Mouse (Mus musculus) activated CD4-positive, CD25-positive, alpha-beta regulatory T cell, adult 4 months (primary cell): ENCODE measurements around the gene Olfr1047. TPM values are rescaled to one million over a fixed set of nuclear protein-coding genes. Genes with fewer than 3 reads are reported as not detected.
"Not testable (repeated sequence)": the region's sequence is repeated elsewhere in the genome, so short reads cannot be mapped to it uniquely, and the experiment has no call there.

Experiments
- ATAC-seq: one replicate; pipeline ENCODE4 v1.8.0; 2017
- polyA plus RNA-seq, 2 experiments: library from polyadenylated mRNA; unstranded; fragments of 100-300 nt; shearing (Covaris generic); gene quantifications; one replicate each; pipeline ENCODE4 v1.2.1; 2017

Olfr1047 gene
- polyA plus RNA-seq, result not detected

GRCm38 (mm10) chr2:86231301-86231700 is at the start of gene Olfr1047:
Olfr1047 (minus strand) TSS chr2:86231401.
- ATAC-seq, result no peak

DNA sequence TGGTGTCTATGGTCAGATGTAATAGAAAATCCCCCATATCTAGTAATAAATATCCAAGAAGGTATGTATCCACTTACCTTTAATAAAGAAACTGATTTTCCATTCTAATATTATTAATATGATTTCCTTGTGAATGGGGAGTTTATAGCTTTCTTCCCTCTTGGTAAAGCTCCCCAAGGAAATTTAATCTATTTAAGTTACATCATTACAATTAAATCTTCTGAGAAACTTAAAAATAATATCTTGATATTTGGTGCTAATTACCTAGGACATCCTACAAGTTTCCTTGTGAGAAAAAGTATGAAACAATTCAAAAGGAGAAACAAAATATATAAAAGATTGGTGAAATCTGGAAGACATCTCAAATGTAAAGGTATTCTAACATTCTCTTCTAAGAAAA is 47.8 kb upstream of the Olfr1047 start, which contains the start of gene Olfr1051:
Gene Olfr1051 (minus strand): TSS at position 101 of the 400 bp plus-strand sequence.
- ATAC-seq, result not testable (repeated sequence)

DNA sequence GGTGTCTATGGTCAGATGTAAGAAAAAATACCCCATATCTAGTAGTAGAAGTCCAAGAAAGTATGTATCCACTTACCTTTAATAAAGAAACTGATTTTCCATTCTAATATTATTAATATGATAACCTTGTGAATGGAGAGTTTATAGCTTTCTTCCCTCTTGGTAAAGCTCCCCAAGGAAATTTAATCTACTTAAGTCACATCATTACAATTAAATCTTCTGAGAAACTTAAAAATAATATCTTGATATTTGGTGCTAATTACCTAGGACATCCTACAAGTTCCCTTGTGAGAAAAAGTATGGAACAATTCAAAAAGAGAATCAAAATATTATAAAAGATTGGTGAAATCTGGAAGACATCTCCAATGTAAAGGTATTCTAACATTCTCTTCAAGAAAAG is 27.0 kb upstream of the Olfr1047 start, which contains the start of gene Olfr1049:
Gene Olfr1049 (minus strand): TSS at position 101 of the 400 bp plus-strand sequence.
- ATAC-seq, result not testable (repeated sequence)

DNA sequence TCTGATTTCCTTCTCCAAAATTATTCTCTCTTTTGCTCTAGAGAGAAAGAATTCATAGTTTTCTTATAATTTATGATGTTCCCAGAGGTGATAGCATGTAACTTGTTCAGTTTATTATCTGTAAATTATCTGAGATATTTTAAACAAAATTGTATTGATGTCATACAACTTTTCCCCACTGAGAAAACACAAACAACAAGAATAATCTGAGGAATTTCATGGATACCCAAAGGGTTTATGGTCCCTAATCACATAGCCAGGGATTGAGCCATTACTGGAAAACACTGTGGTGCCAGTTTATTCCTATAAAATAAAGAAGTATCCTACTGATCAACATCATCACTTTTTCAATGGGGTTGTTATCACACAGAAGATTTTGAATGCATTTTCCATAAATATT is 9.0 kb upstream of the Olfr1047 start, which contains the start of gene Olfr1048:
Gene Olfr1048 (minus strand): TSS at position 101 of the 400 bp plus-strand sequence.
- no peak for ATAC-seq

GRCm38 (mm10) chr2:86219214-86219613 is 12.0 kb downstream of the Olfr1047 start, which contains the start of gene Olfr1046:
Olfr1046 (minus strand) TSS chr2:86219314.
- ATAC-seq, result no peak

GRCm38 (mm10) chr2:86202909-86203308 is 28.3 kb downstream of the Olfr1047 start, which contains the start of gene Olfr1045:
Olfr1045 (minus strand) TSS chr2:86203009.
- ATAC-seq, result no peak

DNA sequence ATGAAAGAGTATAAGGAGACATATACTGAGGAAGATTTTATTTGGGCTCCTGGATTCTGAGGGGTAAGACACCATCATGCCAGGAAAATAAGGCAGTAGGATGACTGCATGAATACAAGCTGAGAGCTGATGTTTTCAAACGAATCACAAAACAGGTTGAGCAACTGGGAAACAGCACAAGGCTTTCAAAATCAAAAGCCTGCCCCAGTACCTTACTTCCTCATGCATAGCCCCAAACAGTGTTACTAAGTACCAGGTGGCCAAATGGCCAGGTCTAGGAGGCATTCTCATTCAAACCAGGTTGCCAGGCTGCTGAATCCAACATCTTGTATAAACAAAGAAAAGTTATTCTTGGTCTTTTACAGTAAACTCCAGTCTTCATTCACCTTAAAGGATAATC is 35.3 kb downstream of the Olfr1047 start:
- no peak for ATAC-seq

DNA sequence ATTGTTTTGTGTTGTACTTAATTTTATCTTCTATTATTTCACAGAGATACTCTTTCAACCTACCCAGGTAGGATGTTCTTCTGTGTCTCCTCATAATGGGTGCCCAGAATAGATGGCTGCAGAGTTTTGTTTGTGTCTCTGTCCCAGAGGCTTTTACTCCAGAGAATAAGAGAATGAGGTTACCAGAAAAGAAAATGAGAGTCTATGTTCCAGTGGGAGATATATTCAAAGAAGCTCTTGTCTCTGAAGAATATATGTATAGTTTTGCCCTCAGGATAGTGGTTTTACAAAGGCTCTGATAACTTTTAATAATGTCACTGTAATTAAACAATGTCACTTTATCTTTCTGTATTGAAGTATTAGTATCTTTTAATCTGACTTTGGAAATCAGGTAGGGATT is 45.6 kb downstream of the Olfr1047 start, which contains the start of gene Olfr52:
Gene Olfr52 (minus strand): TSS at position 101 of the 400 bp plus-strand sequence.
- no peak for ATAC-seq

DNA sequence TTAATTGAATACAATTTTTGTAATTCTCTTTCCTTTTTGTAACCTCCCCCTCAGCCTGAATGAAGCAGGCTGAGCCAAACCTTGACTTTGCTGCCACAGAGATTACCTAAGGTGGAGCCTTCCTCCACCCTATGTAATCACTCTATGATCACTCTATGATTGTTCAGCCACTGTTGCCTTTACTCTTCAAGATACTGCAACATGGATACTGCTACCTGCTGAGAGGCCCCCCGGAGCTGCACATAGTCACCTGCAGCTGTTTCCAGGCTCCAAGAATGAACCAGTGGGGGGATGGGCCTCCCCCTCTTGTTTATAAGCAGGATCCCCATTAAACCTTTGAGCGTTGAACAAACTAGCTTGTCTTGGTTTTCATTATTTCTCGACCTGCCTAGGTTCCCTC is 51.3 kb downstream of the Olfr1047 start:
- no peak for ATAC-seq

DNA sequence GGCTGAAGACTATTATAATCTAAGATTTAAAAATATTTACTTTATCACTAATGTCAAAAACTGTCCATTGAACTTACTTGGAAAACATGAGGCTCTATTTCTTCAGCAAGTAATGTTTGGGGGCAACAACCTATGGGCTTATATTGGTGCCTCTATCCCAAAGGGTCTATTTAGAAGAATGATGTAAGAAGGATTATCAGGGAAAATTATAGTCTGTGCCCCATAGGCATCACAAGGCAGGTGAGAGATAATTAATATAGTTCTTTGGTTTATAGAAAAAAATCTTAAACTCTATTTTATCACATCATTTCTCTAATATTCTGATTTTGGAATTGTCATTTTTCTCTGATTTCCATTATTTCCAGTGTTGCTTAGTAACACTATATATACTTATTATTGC is 53.5 kb downstream of the Olfr1047 start, which contains the start of gene Olfr1044:
Gene Olfr1044 (minus strand): TSS at position 101 of the 400 bp plus-strand sequence.
- ATAC-seq, result no peak

Other genes starting within 250 kb of the Olfr1047 start
- gene Olfr1031, start 241.1 kb downstream of the Olfr1047 start, polyA plus RNA-seq, result not detected
- gene Olfr1032, start 225.9 kb downstream of the Olfr1047 start, polyA plus RNA-seq, result not detected
- gene Olfr1033, start 210.8 kb downstream of the Olfr1047 start, polyA plus RNA-seq, result 1 to 10 TPM in 1 of 2 experiments, not detected in 1; 1.2 TPM
- not detected for gene Olfr1034, start 185.5 kb downstream of the Olfr1047 start, polyA plus RNA-seq
- gene Olfr1036, start 157.4 kb downstream of the Olfr1047 start, polyA plus RNA-seq, result not detected
- not detected for gene Olfr1037, start 144.0 kb downstream of the Olfr1047 start, polyA plus RNA-seq
- not detected for gene Olfr1039, start 95.5 kb downstream of the Olfr1047 start, polyA plus RNA-seq
- gene Olfr1040, start 84.7 kb downstream of the Olfr1047 start, polyA plus RNA-seq, result not detected
- not detected for gene Olfr1042, start 69.6 kb downstream of the Olfr1047 start, polyA plus RNA-seq
- gene Olfr1043, start 63.9 kb downstream of the Olfr1047 start, polyA plus RNA-seq, result not detected
- not detected for gene Olfr1044, start 53.6 kb downstream of the Olfr1047 start, polyA plus RNA-seq
- not detected for gene Olfr52, start 45.7 kb downstream of the Olfr1047 start, polyA plus RNA-seq
- under 1 TPM in 1 of 2 experiments, not detected in 1; 0.44 TPM for gene Olfr1045, start 28.4 kb downstream of the Olfr1047 start, polyA plus RNA-seq
- not detected for gene Olfr1046, start 12.1 kb downstream of the Olfr1047 start, polyA plus RNA-seq
- gene Olfr1048, start 8.9 kb upstream of the Olfr1047 start, polyA plus RNA-seq, result not detected
- gene Olfr1049, start 26.9 kb upstream of the Olfr1047 start, polyA plus RNA-seq, result not detected
- not detected for gene Olfr1051, start 47.7 kb upstream of the Olfr1047 start, polyA plus RNA-seq
- gene Olfr1052, start 61.1 kb upstream of the Olfr1047 start, polyA plus RNA-seq, result under 1 TPM in 1 of 2 experiments, not detected in 1; 0.21 TPM
- not detected for gene Olfr1053, start 83.9 kb upstream of the Olfr1047 start, polyA plus RNA-seq
- not detected for gene Olfr1054, start 104.0 kb upstream of the Olfr1047 start, polyA plus RNA-seq
- gene Olfr1055, start 118.9 kb upstream of the Olfr1047 start, polyA plus RNA-seq, result not detected
- gene Olfr1056, start 131.1 kb upstream of the Olfr1047 start, polyA plus RNA-seq, result not detected
- gene Olfr1057, start 147.0 kb upstream of the Olfr1047 start, polyA plus RNA-seq, result not detected
- gene Olfr1058, start 157.2 kb upstream of the Olfr1047 start, polyA plus RNA-seq, result not detected
- not detected for gene Olfr1061, start 182.6 kb upstream of the Olfr1047 start, polyA plus RNA-seq
- gene Olfr1062, start 195.3 kb upstream of the Olfr1047 start, polyA plus RNA-seq, result not detected
- not detected for gene Olfr1065, start 219.2 kb upstream of the Olfr1047 start, polyA plus RNA-seq
- gene Olfr1066, start 224.9 kb upstream of the Olfr1047 start, polyA plus RNA-seq, result not detected